Mouse (Mus musculus): ENCODE measurements at regions not wholly inside any gene's neighbourhood (a gene's known extent, or its start where the extent isn't known, plus 50 kb on each side); places are given as distances from the start of the nearest gene placed in this dataset.

GRCm38 (mm10) chr14:76857196-76857773 is 179.3 kb upstream of the Ccdc122 start:
- Histone ChIP-seq H3K9ac (no peak overlapping the region), H3K36me3 (no peaks in the 10 kb centered on the region), H3K9me3 (no peaks in the 10 kb centered on the region), H3K4me1 (replicated peaks) (0 out of 2 replicates have a peak, but pooled peaks cover 3% of the 10 kb centered on the region), H3K4me3 (replicated peaks) (no peak overlapping the region), H3K27me3 (replicated peaks) (no peaks in the 10 kb centered on the region), H3K4me2 (replicated peaks) (peak overlapping the region; percentile 28; the same call in 1 of the 2 replicates), H3K27ac (no peak overlapping the region)
- no peak for ATAC-seq
- 41% methylated on average over 10 of the region's 10 CpGs for WGBS

DNA sequence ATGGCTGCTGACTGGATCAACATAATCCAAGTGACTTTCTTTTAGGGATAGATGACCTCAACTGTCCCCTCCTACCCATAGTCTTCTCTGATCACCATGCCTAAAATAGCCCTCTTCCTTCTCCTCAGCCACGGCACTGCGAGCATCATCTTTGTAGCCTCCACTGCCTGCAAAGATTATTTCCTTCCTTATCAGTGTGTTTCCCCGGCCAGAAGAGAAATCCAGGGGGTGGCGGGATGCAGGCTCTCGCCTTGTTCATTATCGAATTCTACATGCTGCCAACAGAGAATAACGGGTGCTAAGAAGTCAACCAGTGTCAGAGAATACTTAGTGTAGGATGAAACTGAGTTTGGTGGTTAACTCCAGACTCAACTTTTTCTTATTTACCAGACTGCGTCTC is 180.0 kb upstream of the Ccdc122 start:
- WGBS: 38% methylated on average over 8 of the region's 8 CpGs
- H3K27ac ChIP-seq: no peak overlapping the region
- ATAC-seq: no peak
- H3K4me2 ChIP-seq (replicated peaks): peak overlapping the region; percentile 28; the same call in 1 of the 2 replicates
- H3K4me1 ChIP-seq (replicated peaks): peaks cover 7% of the 10 kb centered on the region; the same call in 1 of the 2 replicates
- H3K4me3 ChIP-seq (replicated peaks): no peak overlapping the region
- no peaks in the 10 kb centered on the region for H3K9me3 ChIP-seq
- no peaks in the 10 kb centered on the region for H3K36me3 ChIP-seq
- H3K9ac ChIP-seq: no peak overlapping the region
- H3K27me3 ChIP-seq (replicated peaks): no peaks in the 10 kb centered on the region

DNA sequence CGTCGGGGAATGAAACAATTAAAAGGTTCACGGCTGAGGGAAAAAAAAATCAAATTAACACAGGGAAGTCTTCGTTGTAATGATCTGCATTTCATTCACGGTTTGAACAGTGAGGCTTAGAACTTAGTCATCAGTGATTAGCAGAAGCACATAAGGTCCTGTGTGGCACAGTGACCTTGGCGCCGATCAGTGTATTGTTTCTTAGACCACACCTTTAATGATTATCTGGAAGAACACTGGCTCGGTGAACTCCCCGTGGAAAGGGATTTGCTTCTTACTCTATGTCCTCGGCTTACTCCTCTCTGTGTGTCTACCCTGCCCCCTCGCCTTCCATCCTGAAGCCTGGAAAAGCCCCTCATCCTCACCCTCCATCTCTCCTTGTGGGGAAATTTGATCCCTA is 181.6 kb upstream of the Ccdc122 start:
- H3K27me3 ChIP-seq (replicated peaks): no peaks in the 10 kb centered on the region
- H3K9ac ChIP-seq: no peak overlapping the region
- H3K4me1 ChIP-seq (replicated peaks): peaks cover 13% of the 10 kb centered on the region
- H3K27ac ChIP-seq: no peak overlapping the region
- no peak overlapping the region for H3K4me3 ChIP-seq (replicated peaks)
- H3K4me2 ChIP-seq (replicated peaks): no peak overlapping the region
- WGBS: 70% methylated on average over 11 of the region's 11 CpGs
- H3K36me3 ChIP-seq: no peaks in the 10 kb centered on the region
- no peaks in the 10 kb centered on the region for H3K9me3 ChIP-seq
- ATAC-seq: no peak

- H3K4me1 ChIP-seq (replicated peaks): peaks cover 14% of the 10 kb centered on the region
- no peaks in the 10 kb centered on the region for H3K9me3 ChIP-seq
- H3K4me2 ChIP-seq (replicated peaks): no peak overlapping the region
- no peak overlapping the region for H3K9ac ChIP-seq
- H3K36me3 ChIP-seq: no peaks in the 10 kb centered on the region
- no peak overlapping the region for H3K27ac ChIP-seq
- no peak overlapping the region for H3K4me3 ChIP-seq (replicated peaks)
- 45% methylated on average over 10 of the region's 10 CpGs for WGBS
- no peaks in the 10 kb centered on the region for H3K27me3 ChIP-seq (replicated peaks)
- ATAC-seq: peak; percentile 62; the same call in 1 of the 2 replicates
These were observed 184.9 kb upstream of the Ccdc122 start for GRCm38 (mm10) chr14:76851473-76852214.

GRCm38 (mm10) chr14:76850641-76851040 is 185.9 kb upstream of the Ccdc122 start:
- no peak for ATAC-seq

GRCm38 (mm10) chr14:76850051-76850450 is 186.5 kb upstream of the Ccdc122 start:
- Histone ChIP-seq H3K4me1 (replicated peaks) (peaks cover 12% of the 10 kb centered on the region), H3K4me2 (replicated peaks) (no peak overlapping the region), H3K9ac (no peak overlapping the region), H3K27ac (no peak overlapping the region), H3K27me3 (replicated peaks) (no peaks in the 10 kb centered on the region), H3K36me3 (no peaks in the 10 kb centered on the region), H3K9me3 (no peaks in the 10 kb centered on the region), H3K4me3 (replicated peaks) (no peak overlapping the region)
- WGBS: 34% methylated on average over 13 of the region's 13 CpGs
- no peak for ATAC-seq

More at GRCm38 (mm10) chr14:76850641-76851040, 185.9 kb upstream of the Ccdc122 start:
- H3K27ac ChIP-seq: no peak overlapping the region
- no peaks in the 10 kb centered on the region for H3K9me3 ChIP-seq
- H3K4me3 ChIP-seq (replicated peaks): no peak overlapping the region
- no peaks in the 10 kb centered on the region for H3K36me3 ChIP-seq
- H3K9ac ChIP-seq: no peak overlapping the region
- H3K4me2 ChIP-seq (replicated peaks): no peak overlapping the region
- H3K4me1 ChIP-seq (replicated peaks): peaks cover 12% of the 10 kb centered on the region
- 86% methylated on average over 4 of the region's 4 CpGs for WGBS
- H3K27me3 ChIP-seq (replicated peaks): no peaks in the 10 kb centered on the region

- Histone ChIP-seq H3K36me3 (no peaks in the 10 kb centered on the region), H3K4me2 (replicated peaks) (no peak overlapping the region), H3K27ac (no peak overlapping the region), H3K4me1 (replicated peaks) (peaks cover 12% of the 10 kb centered on the region), H3K9me3 (no peaks in the 10 kb centered on the region), H3K4me3 (replicated peaks) (no peak overlapping the region), H3K27me3 (replicated peaks) (no peaks in the 10 kb centered on the region), H3K9ac (no peak overlapping the region)
- no peak for ATAC-seq
- WGBS: 56% methylated on average over 6 of the region's 6 CpGs
These were observed 186.9 kb upstream of the Ccdc122 start for GRCm38 (mm10) chr14:76849636-76850035.

GRCm38 (mm10) chr14:76849071-76849470 is 187.5 kb upstream of the Ccdc122 start:
- no peak overlapping the region for H3K27ac ChIP-seq
- no peak overlapping the region for H3K9ac ChIP-seq
- H3K4me3 ChIP-seq (replicated peaks): no peak overlapping the region
- H3K4me1 ChIP-seq (replicated peaks): peaks cover 12% of the 10 kb centered on the region
- no peak overlapping the region for H3K4me2 ChIP-seq (replicated peaks)
- WGBS: 77% methylated on average over 3 of the region's 3 CpGs
- H3K9me3 ChIP-seq: no peaks in the 10 kb centered on the region
- H3K27me3 ChIP-seq (replicated peaks): no peaks in the 10 kb centered on the region
- no peaks in the 10 kb centered on the region for H3K36me3 ChIP-seq
- no peak for ATAC-seq

- H3K9ac ChIP-seq: no peak overlapping the region
- 70% methylated on average over 3 of the region's 3 CpGs for WGBS
- ATAC-seq: no peak
- no peak overlapping the region for H3K4me3 ChIP-seq (replicated peaks)
- no peak overlapping the region for H3K27ac ChIP-seq
- H3K9me3 ChIP-seq: no peaks in the 10 kb centered on the region
- H3K4me2 ChIP-seq (replicated peaks): no peak overlapping the region
- H3K4me1 ChIP-seq (replicated peaks): peaks cover 4% of the 10 kb centered on the region
- no peaks in the 10 kb centered on the region for H3K36me3 ChIP-seq
- no peaks in the 10 kb centered on the region for H3K27me3 ChIP-seq (replicated peaks)
These were observed 190.9 kb upstream of the Ccdc122 start for GRCm38 (mm10) chr14:76845706-76846105.

GRCm38 (mm10) chr14:76844717-76845116 is 191.9 kb upstream of the Ccdc122 start:
- Histone ChIP-seq H3K9ac (no peak overlapping the region), H3K36me3 (no peaks in the 10 kb centered on the region), H3K4me2 (replicated peaks) (no peak overlapping the region), H3K4me1 (replicated peaks) (no peaks in the 10 kb centered on the region), H3K27me3 (replicated peaks) (no peaks in the 10 kb centered on the region), H3K27ac (no peak overlapping the region), H3K9me3 (no peaks in the 10 kb centered on the region), H3K4me3 (replicated peaks) (no peak overlapping the region)
- no peak for ATAC-seq
- WGBS: 87% methylated on average over 1 of the region's 1 CpGs

DNA sequence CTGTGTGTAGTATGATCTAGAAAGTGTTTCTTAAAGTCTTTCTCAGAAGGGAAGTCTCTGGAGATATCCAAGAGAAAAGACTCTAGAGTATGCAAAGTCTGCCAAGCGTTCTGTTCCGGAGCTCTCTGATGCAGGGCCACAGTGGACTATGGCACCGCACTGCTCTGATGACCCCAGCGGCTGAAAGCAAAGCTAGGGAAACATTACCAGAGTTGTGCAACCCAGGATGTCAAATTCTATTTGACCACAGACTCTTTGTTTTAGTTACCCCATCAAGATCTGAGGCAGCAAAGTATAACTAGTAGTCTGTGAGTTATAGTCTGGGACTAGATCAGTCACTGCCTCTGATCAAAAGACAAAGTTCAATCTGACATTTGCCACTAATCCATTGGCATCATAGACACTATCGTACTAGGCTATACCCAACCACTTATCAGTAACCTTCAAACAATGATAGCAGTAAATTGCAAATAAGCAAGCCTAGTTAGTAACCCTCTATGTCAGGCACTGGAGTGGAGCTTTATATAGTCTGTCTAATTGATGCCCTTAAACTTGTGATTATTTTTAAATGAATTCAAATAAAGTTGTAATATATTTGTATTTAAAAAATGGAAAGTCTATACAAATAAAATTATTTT is 198.9 kb upstream of the Ccdc122 start:
- peak; percentile 70 for ATAC-seq
- H3K27ac ChIP-seq: no peak overlapping the region
- 81% methylated on average over 5 of the region's 5 CpGs for WGBS
- no peaks in the 10 kb centered on the region for H3K36me3 ChIP-seq
- H3K9ac ChIP-seq: no peak overlapping the region
- no peaks in the 10 kb centered on the region for H3K9me3 ChIP-seq
- no peaks in the 10 kb centered on the region for H3K4me1 ChIP-seq (replicated peaks)
- H3K27me3 ChIP-seq (replicated peaks): no peaks in the 10 kb centered on the region
- H3K4me2 ChIP-seq (replicated peaks): no peak overlapping the region
- no peak overlapping the region for H3K4me3 ChIP-seq (replicated peaks)

- H3K36me3 ChIP-seq: no peaks in the 10 kb centered on the region
- WGBS: 69% methylated on average over 10 of the region's 10 CpGs
- H3K9me3 ChIP-seq: no peaks in the 10 kb centered on the region
- H3K9ac ChIP-seq: no peak overlapping the region
- no peak overlapping the region for H3K4me3 ChIP-seq (replicated peaks)
- no peak overlapping the region for H3K4me2 ChIP-seq (replicated peaks)
- no peak overlapping the region for H3K27ac ChIP-seq
- H3K27me3 ChIP-seq (replicated peaks): no peaks in the 10 kb centered on the region
- ATAC-seq: no peak
- H3K4me1 ChIP-seq (replicated peaks): no peaks in the 10 kb centered on the region
These were observed 199.6 kb upstream of the Ccdc122 start for GRCm38 (mm10) chr14:76836926-76837516.

Data from intestine, embryonic 15.5 days (tissue).